Mouse (Mus musculus) frontal cortex, adult (tissue): ENCODE measurements at regions not wholly inside any gene's neighbourhood (a gene's known extent, or its start where the extent isn't known, plus 50 kb on each side); places are given as distances from the start of the nearest gene placed in this dataset.
A peak's percentile ranks its signal among the peaks of the same experiment; 100 is the strongest.

Source experiments
- ATAC-seq: cut with Nextera tagmentation; 2 replicates; pipeline ENCODE4 v1.9.2; 2017; ENCODE audit warnings: mild to moderate bottlenecking, moderate library complexity, mixed read lengths; ENCODE audit not compliant: low TSS enrichment

GRCm38 (mm10) chr4:30216086-30216485 is 1403.2 kb downstream of the Epha7 start:
- peak; percentile 85 for ATAC-seq

GRCm38 (mm10) chr4:30227139-30227538 is 1414.2 kb downstream of the Epha7 start:
- ATAC-seq, result peak; percentile 52; the same call in 1 of the 2 replicates

- no peak for ATAC-seq
These were observed 1449.2 kb downstream of the Epha7 start for GRCm38 (mm10) chr4:30262101-30262500.

- ATAC-seq, result peak; percentile 55; the same call in 1 of the 2 replicates
These were observed 1455.1 kb downstream of the Epha7 start for GRCm38 (mm10) chr4:30268026-30268425.

- ATAC-seq, result no peak
These were observed 1457.1 kb downstream of the Epha7 start for GRCm38 (mm10) chr4:30270000-30270399.

- ATAC-seq, result no peak
These were observed 1499.5 kb downstream of the Epha7 start for GRCm38 (mm10) chr4:30312438-30312837.

GRCm38 (mm10) chr4:30312956-30313355 is 1500.0 kb downstream of the Epha7 start:
- no peak for ATAC-seq

GRCm38 (mm10) chr4:30315348-30315747 is 1502.4 kb downstream of the Epha7 start:
- ATAC-seq, result no peak

GRCm38 (mm10) chr4:30316995-30317394 is 1504.1 kb downstream of the Epha7 start:
- ATAC-seq, result no peak

- no peak for ATAC-seq
These were observed 1507.1 kb downstream of the Epha7 start for GRCm38 (mm10) chr4:30320038-30320437.

GRCm38 (mm10) chr4:30347552-30347951 is 1534.6 kb downstream of the Epha7 start:
- no peak for ATAC-seq
